Mouse (Mus musculus) kidney, adult 11 months (tissue): ENCODE results near the gene Hoxa7.
A peak's percentile ranks its signal among the peaks of the same experiment; 100 is the strongest.

Experiments
- DNase-seq: peaks from one replicate; pipeline ENCODE4 v3.0.0; 2022

Hoxa7 gene

GRCm38 (mm10) chr6:52223939-52224760, 2.5 kb upstream of the Hoxa7 start:
- peak; percentile 33 for DNase-seq

GRCm38 (mm10) chr6:52222729-52223128, 1.1 kb upstream of the Hoxa7 start:
- no peak for DNase-seq

- DNase-seq: no peak
Observed at GRCm38 (mm10) chr6:52221993-52222685, 485 bp upstream of the Hoxa7 start.

GRCm38 (mm10) chr6:52220865-52221310, 766 bp downstream of the Hoxa7 start:
- DNase-seq: peak; percentile 20

- peak; percentile 69 for DNase-seq
Observed at GRCm38 (mm10) chr6:52220003-52220864, 1.4 kb downstream of the Hoxa7 start.

- peak; percentile 34 for DNase-seq
Observed at GRCm38 (mm10) chr6:52219234-52219942, 2.3 kb downstream of the Hoxa7 start.

GRCm38 (mm10) chr6:52218643-52219215, 2.9 kb downstream of the Hoxa7 start:
- peak; percentile 48 for DNase-seq

- DNase-seq: peak; percentile 35
Observed at GRCm38 (mm10) chr6:52217895-52218642, 3.6 kb downstream of the Hoxa7 start.

GRCm38 (mm10) chr6:52217459-52217768, 4.2 kb downstream of the Hoxa7 start:
- DNase-seq: peak; percentile 93

- DNase-seq: no peak
Observed at GRCm38 (mm10) chr6:52216691-52217458, 4.8 kb downstream of the Hoxa7 start.

GRCm38 (mm10) chr6:52215771-52216535, 5.7 kb downstream of the Hoxa7 start:
- DNase-seq: peak; percentile 42

GRCm38 (mm10) chr6:52215070-52215469, 6.6 kb downstream of the Hoxa7 start:
- DNase-seq: peak; percentile 28

GRCm38 (mm10) chr6:52214271-52214670, 7.4 kb downstream of the Hoxa7 start:
- peak; percentile 23 for DNase-seq

- peak; percentile 86 for DNase-seq
Observed at GRCm38 (mm10) chr6:52213119-52213986, 8.3 kb downstream of the Hoxa7 start, which contains the start of the genes Hoxa3 and Gm28308. Gene Hoxa3, minus strand, starts transcription at chr6:52213336. Gene Gm28308, minus strand, starts transcription at chr6:52213339.

GRCm38 (mm10) chr6:52212556-52213118, 9.0 kb downstream of the Hoxa7 start:
- DNase-seq: peak; percentile 78

GRCm38 (mm10) chr6:52211961-52212360, 9.7 kb downstream of the Hoxa7 start:
- peak; percentile 53 for DNase-seq

- peak; percentile 81 for DNase-seq
Observed at GRCm38 (mm10) chr6:52211170-52211935, 10.3 kb downstream of the Hoxa7 start.

- no peak for DNase-seq
Observed at GRCm38 (mm10) chr6:52209685-52210046, 12.0 kb downstream of the Hoxa7 start.
